Mouse (Mus musculus) neural tube, embryonic 15.5 days (tissue): ENCODE results near the gene Robo3. TPM values are rescaled to one million over a fixed set of nuclear protein-coding genes. Genes with fewer than 3 reads are reported as not detected.

Source experiments
- ATAC-seq: fragments of 200-750 bp; cut with Nextera tagmentation; 2 replicates; pipeline ENCODE4 v1.8.0; 2017; ENCODE audit warnings: mild to moderate bottlenecking, moderate TSS enrichment, moderate library complexity; ENCODE audit not compliant: low FRiP score
- H3K27ac ChIP-seq: fragments of 300-500 bp; sonication (generic); replicated peaks from 2 replicates; pipeline ENCODE4 v1.5.1; 2015; ENCODE audit warnings: mild to moderate bottlenecking, inconsistent platforms
- H3K27me3 ChIP-seq: fragments of 300-500 bp; sonication (generic); replicated peaks from 2 replicates; pipeline ENCODE4 v1.6.1; 2015; ENCODE audit warnings: inconsistent platforms
- H3K36me3 ChIP-seq: fragments of 300-500 bp; sonication (generic); 2 replicates; pipeline ENCODE4 v1.6.1; 2015; ENCODE audit warnings: inconsistent platforms
- H3K4me1 ChIP-seq: fragments of 300-500 bp; sonication (generic); 2 replicates; pipeline ENCODE4 v1.6.1; 2015; ENCODE audit warnings: inconsistent platforms
- H3K4me2 ChIP-seq: fragments of 300-500 bp; sonication (generic); 2 replicates; pipeline ENCODE4 v1.6.1; 2015; ENCODE audit warnings: inconsistent platforms, mild to moderate bottlenecking, moderate library complexity
- H3K4me3 ChIP-seq: fragments of 300-500 bp; sonication (generic); replicated peaks from 2 replicates; pipeline ENCODE4 v1.5.1; 2015; ENCODE audit warnings: mild to moderate bottlenecking, inconsistent platforms
- H3K9ac ChIP-seq: fragments of 300-500 bp; sonication (generic); replicated peaks from 2 replicates; pipeline ENCODE4 v1.6.1; 2015; ENCODE audit warnings: mild to moderate bottlenecking, inconsistent platforms
- H3K9me3 ChIP-seq: fragments of 300-500 bp; sonication (generic); replicated peaks from 2 replicates; pipeline ENCODE4 v1.6.1; 2016; ENCODE audit warnings: inconsistent platforms
- WGBS: fragments of 180-500 bp; shearing (Covaris S2); methylation state at CpG from one replicate; pipeline ENCODE4 v1.1.7; 2015; ENCODE audit warnings: mixed read lengths; 5-methylcytosine and 5-hydroxymethylcytosine counted together
- polyA plus RNA-seq: library from polyadenylated mRNA; unstranded; fragments of >200 nt; fragmentation: Nextera tagmentation; extraction: Ambion mirVana; gene quantifications from 2 replicates; pipeline ENCODE4 v1.2.1, GENCODE M21; 2015

The Robo3 gene
- polyA plus RNA-seq, 1 experiment from 2014 or later = 8.7 TPM

GRCm38 (mm10) chr9:37400585-37400984 is 32.5 kb downstream of the Robo3 start:
- Histone ChIP-seq H3K9me3 (no peaks in the 10 kb centered on the region), H3K27me3 (no peaks in the 10 kb centered on the region), H3K27ac (no peak overlapping the region), H3K4me1 (no peaks in the 10 kb centered on the region), H3K9ac (no peak overlapping the region), H3K4me2 (no peak overlapping the region), H3K36me3 (no peaks in the 10 kb centered on the region), H3K4me3 (no peak overlapping the region)
- ATAC-seq = no peak
- WGBS = 52% methylated on average over 2 of the region's 2 CpGs

GRCm38 (mm10) chr9:37393482-37394131 is 39.4 kb downstream of the Robo3 start:
- Histone ChIP-seq H3K4me1 (no peaks in the 10 kb centered on the region), H3K27ac (no peak overlapping the region), H3K4me3 (no peak overlapping the region), H3K27me3 (no peaks in the 10 kb centered on the region), H3K9ac (no peak overlapping the region), H3K4me2 (no peak overlapping the region), H3K36me3 (no peaks in the 10 kb centered on the region), H3K9me3 (no peaks in the 10 kb centered on the region)
- WGBS = 75% methylated on average over 8 of the region's 8 CpGs
- no peak for ATAC-seq

GRCm38 (mm10) chr9:37392071-37392470 is 41.0 kb downstream of the Robo3 start:
- Histone ChIP-seq H3K36me3 (no peaks in the 10 kb centered on the region), H3K4me2 (no peak overlapping the region), H3K4me1 (no peaks in the 10 kb centered on the region), H3K9ac (no peak overlapping the region), H3K27me3 (no peaks in the 10 kb centered on the region), H3K9me3 (no peaks in the 10 kb centered on the region), H3K4me3 (no peak overlapping the region), H3K27ac (no peak overlapping the region)
- ATAC-seq = no peak
- 67% methylated on average over 2 of the region's 2 CpGs for WGBS

DNA sequence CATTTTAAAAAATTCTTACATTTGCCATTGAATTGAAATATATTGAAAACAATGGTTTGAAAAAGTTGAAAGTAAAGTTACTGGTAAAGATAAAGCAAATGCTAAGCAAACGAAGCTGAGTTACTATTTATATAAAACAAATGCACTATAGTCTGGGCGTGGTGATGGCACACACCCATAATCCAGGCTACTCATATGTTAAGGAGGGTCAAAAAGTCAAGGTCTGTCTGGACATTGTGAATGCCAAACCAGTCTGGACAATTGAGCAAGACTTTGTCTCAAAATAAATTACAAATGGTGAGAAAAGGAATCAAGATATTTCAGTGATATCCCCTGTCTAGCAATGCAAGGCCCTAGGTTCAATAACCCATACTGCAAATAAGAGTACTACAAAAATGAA is 42.2 kb downstream of the Robo3 start:
- no peak overlapping the region for H3K27ac ChIP-seq
- H3K4me3 ChIP-seq = no peak overlapping the region
- WGBS = 70% methylated on average over 2 of the region's 2 CpGs
- ATAC-seq = no peak
- no peak overlapping the region for H3K9ac ChIP-seq
- H3K9me3 ChIP-seq = no peaks in the 10 kb centered on the region
- no peak overlapping the region for H3K4me2 ChIP-seq
- H3K36me3 ChIP-seq = no peaks in the 10 kb centered on the region
- 0 out of 2 replicates have a peak, but pooled peaks cover 2% of the 10 kb centered on the region for H3K27me3 ChIP-seq
- H3K4me1 ChIP-seq = no peaks in the 10 kb centered on the region

GRCm38 (mm10) chr9:37384284-37385182 is 48.5 kb downstream of the Robo3 start:
- H3K4me1 ChIP-seq = peaks cover 8% of the 10 kb centered on the region; the same call in 1 of the 2 replicates
- ATAC-seq = peak; percentile 86
- H3K9ac ChIP-seq = peak overlapping the region; percentile 63
- peak overlapping the region; percentile 64 for H3K27ac ChIP-seq
- H3K36me3 ChIP-seq = no peaks in the 10 kb centered on the region
- H3K4me3 ChIP-seq = peak overlapping the region; percentile 52
- no peaks in the 10 kb centered on the region for H3K9me3 ChIP-seq
- WGBS = 7% methylated on average over 54 of the region's 54 CpGs
- H3K4me2 ChIP-seq = peak overlapping the region; percentile 86
- H3K27me3 ChIP-seq = 0 out of 2 replicates have a peak, but pooled peaks cover 3% of the 10 kb centered on the region

GRCm38 (mm10) chr9:37383161-37383560 is 49.9 kb downstream of the Robo3 start:
- H3K9me3 ChIP-seq = no peaks in the 10 kb centered on the region
- no peak for ATAC-seq
- H3K27me3 ChIP-seq = 0 out of 2 replicates have a peak, but pooled peaks cover 3% of the 10 kb centered on the region
- no peak overlapping the region for H3K9ac ChIP-seq
- H3K4me3 ChIP-seq = no peak overlapping the region
- no peaks in the 10 kb centered on the region for H3K36me3 ChIP-seq
- H3K4me2 ChIP-seq = no peak overlapping the region
- H3K4me1 ChIP-seq = peaks cover 8% of the 10 kb centered on the region; the same call in 1 of the 2 replicates
- WGBS = 95% methylated on average over 6 of the region's 6 CpGs
- no peak overlapping the region for H3K27ac ChIP-seq

GRCm38 (mm10) chr9:37375718-37376117 is 57.3 kb downstream of the Robo3 start:
- ATAC-seq = no peak
- 82% methylated on average over 5 of the region's 5 CpGs for WGBS
- Histone ChIP-seq H3K4me2 (no peak overlapping the region), H3K9ac (no peak overlapping the region), H3K27me3 (no peaks in the 10 kb centered on the region), H3K4me1 (no peaks in the 10 kb centered on the region), H3K36me3 (no peaks in the 10 kb centered on the region), H3K4me3 (no peak overlapping the region), H3K9me3 (no peaks in the 10 kb centered on the region), H3K27ac (no peak overlapping the region)

DNA sequence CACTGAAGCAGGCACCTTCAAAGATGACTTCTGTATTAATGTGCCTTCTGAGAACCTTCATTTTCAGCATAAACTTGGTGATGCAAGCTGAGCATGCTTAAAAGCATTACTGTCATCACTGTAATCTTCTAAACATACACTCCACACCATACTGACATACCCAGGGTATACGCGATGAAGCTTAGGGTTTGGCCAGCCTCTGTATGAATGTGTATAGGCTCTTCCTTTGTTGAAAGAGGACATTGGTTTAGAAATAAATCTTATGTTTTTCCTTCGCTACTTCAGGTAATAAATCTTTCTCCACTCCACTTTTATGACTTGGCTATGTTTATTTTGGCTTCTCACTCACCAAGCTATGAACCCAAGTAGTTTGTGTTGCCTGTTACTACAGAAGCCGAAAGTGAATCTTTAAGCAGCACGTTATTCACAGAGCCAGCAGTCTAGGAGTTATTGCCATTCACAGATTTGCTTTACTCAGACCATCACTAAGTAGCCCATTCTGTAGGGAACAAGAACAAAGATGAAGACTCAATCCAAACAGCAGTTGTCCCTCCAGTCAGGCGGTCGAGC is 61.7 kb downstream of the Robo3 start:
- 51% methylated on average over 7 of the region's 7 CpGs for WGBS
- ATAC-seq = no peak
- Histone ChIP-seq H3K9ac (no peak overlapping the region), H3K4me2 (no peak overlapping the region), H3K27ac (no peak overlapping the region; the same call in 1 of the 2 replicates), H3K9me3 (no peaks in the 10 kb centered on the region), H3K27me3 (no peaks in the 10 kb centered on the region), H3K4me1 (no peaks in the 10 kb centered on the region), H3K36me3 (no peaks in the 10 kb centered on the region), H3K4me3 (no peak overlapping the region)

DNA sequence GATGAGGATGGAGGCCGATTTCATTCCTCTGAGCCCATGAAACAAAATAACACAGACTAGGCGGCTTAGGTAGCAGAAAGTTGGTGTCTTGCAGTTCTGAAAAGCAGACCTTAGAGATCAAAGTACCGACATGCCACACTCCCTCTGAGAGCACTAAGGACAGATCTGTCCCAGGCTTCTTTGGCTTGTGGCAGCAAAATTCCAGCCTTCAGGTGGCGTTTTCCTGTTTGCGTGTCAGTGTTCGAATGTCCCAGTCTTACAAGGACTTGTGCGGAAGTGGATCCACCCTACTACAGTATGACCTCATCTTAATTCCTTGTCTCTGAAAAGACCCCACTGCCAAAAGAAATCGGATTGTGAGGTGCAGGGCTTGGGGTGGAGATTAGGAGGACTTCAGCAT is 64.2 kb downstream of the Robo3 start:
- Histone ChIP-seq H3K4me1 (no peaks in the 10 kb centered on the region), H3K4me3 (peak overlapping the region; percentile 24; the same call in 1 of the 2 replicates), H3K9me3 (no peaks in the 10 kb centered on the region), H3K36me3 (no peaks in the 10 kb centered on the region), H3K27me3 (no peaks in the 10 kb centered on the region), H3K27ac (peak overlapping the region; percentile 46; the same call in 1 of the 2 replicates), H3K9ac (no peak overlapping the region), H3K4me2 (peak overlapping the region; percentile 28)
- WGBS = 84% methylated on average over 8 of the region's 8 CpGs
- ATAC-seq = no peak

- H3K4me3 ChIP-seq = peak overlapping the region; percentile 24
Measured at GRCm38 (mm10) chr9:37368081-37368830, 64.8 kb downstream of the Robo3 start.

More at GRCm38 (mm10) chr9:37368081-37368830, 64.8 kb downstream of the Robo3 start:
- Histone ChIP-seq H3K27me3 (no peaks in the 10 kb centered on the region), H3K27ac (peak overlapping the region; percentile 80), H3K9ac (no peak overlapping the region), H3K9me3 (no peaks in the 10 kb centered on the region), H3K36me3 (no peaks in the 10 kb centered on the region), H3K4me1 (no peaks in the 10 kb centered on the region), H3K4me2 (peak overlapping the region; percentile 28)
- WGBS = 83% methylated on average over 11 of the region's 11 CpGs
- no peak; the same call in 1 of the 2 replicates for ATAC-seq
